Mouse (Mus musculus) limb, embryonic 12.5 days (tissue): Measurements from ENCODE around the gene Wdfy3. TPM values are rescaled to one million over a fixed set of nuclear protein-coding genes. Genes with fewer than 3 reads are reported as not detected.

Experiments
- ATAC-seq: fragments of 200-750 bp; cut with Nextera tagmentation; 2 replicates; pipeline ENCODE4 v1.8.0; 2017; ENCODE audit warnings: low read depth, moderate TSS enrichment; ENCODE audit not compliant: insufficient number of reproducible peaks, insufficient read depth, low FRiP score, low TSS enrichment
- H3K27ac ChIP-seq: fragments of 300-500 bp; sonication (generic); 2 replicates; pipeline ENCODE4 v1.5.1; 2016; ENCODE audit warnings: mild to moderate bottlenecking, moderate library complexity
- H3K27me3 ChIP-seq: fragments of 300-500 bp; sonication (generic); 2 replicates; pipeline ENCODE4 v1.6.1; 2016; ENCODE audit warnings: mild to moderate bottlenecking, moderate library complexity
- H3K36me3 ChIP-seq: fragments of 300-500 bp; sonication (generic); 2 replicates; pipeline ENCODE4 v1.6.1; 2016; ENCODE audit warnings: mild to moderate bottlenecking, moderate library complexity
- H3K4me1 ChIP-seq: fragments of 300-500 bp; sonication (generic); replicated peaks from 2 replicates; pipeline ENCODE4 v1.6.1; 2016
- H3K4me2 ChIP-seq: fragments of 300-500 bp; sonication (generic); 2 replicates; pipeline ENCODE4 v1.6.1; 2016; ENCODE audit warnings: mild to moderate bottlenecking, moderate library complexity
- H3K4me3 ChIP-seq: fragments of 300-500 bp; sonication (generic); replicated peaks from 2 replicates; pipeline ENCODE4 v1.5.1; 2016; ENCODE audit warnings: mild to moderate bottlenecking
- H3K9ac ChIP-seq: fragments of 300-500 bp; sonication (generic); replicated peaks from 2 replicates; pipeline ENCODE4 v1.6.1; 2016; ENCODE audit warnings: mild to moderate bottlenecking, moderate library complexity
- H3K9me3 ChIP-seq: fragments of 300-500 bp; sonication (generic); 2 replicates; pipeline ENCODE4 v1.6.1; 2016; ENCODE audit warnings: mild to moderate bottlenecking, moderate library complexity
- WGBS: fragments of 180-500 bp; shearing (Covaris S2); methylation state at CpG from one replicate; pipeline ENCODE4 v1.1.7; 2016; 5-methylcytosine and 5-hydroxymethylcytosine counted together
- polyA plus RNA-seq: library from polyadenylated mRNA; unstranded; fragments of >200 nt; fragmentation: Nextera tagmentation; extraction: Ambion mirVana; gene quantifications from 2 replicates; pipeline ENCODE4 v1.2.1, GENCODE M21; 2016

Gene Wdfy3
- polyA plus RNA-seq, 1 experiment from 2014 or later: 20.5 TPM

DNA sequence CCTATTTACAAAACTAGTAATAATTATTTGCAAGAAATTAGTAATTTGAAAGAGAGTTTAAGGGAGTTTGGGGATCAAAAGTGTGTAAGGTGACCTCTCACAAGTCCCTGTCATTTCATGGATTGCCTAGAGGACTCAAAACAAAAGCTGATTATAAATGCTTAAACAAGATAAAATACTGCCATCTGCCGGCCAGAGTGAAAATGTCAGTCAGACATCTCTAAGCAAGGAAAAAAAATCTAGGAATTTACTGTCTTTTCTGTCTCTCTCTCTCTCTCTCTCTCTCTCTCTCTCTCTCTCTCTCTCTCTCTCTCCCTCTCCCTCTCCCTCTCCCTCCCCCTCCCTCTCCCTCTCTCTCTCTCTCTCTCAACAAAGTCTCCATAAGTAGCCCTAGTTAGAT lies 4.4 kb upstream of the Wdfy3 start:
- H3K27me3 ChIP-seq: no peaks in the 10 kb centered on the region
- H3K4me1 ChIP-seq: peaks cover 20% of the 10 kb centered on the region
- ATAC-seq: no peak
- no peaks in the 10 kb centered on the region for H3K36me3 ChIP-seq
- no peaks in the 10 kb centered on the region for H3K9me3 ChIP-seq
- H3K4me2 ChIP-seq: no peak overlapping the region
- no peak overlapping the region for H3K27ac ChIP-seq
- H3K4me3 ChIP-seq: no peak overlapping the region
- 0% methylated on average over 1 of the region's 1 CpGs for WGBS
- H3K9ac ChIP-seq: no peak overlapping the region

DNA sequence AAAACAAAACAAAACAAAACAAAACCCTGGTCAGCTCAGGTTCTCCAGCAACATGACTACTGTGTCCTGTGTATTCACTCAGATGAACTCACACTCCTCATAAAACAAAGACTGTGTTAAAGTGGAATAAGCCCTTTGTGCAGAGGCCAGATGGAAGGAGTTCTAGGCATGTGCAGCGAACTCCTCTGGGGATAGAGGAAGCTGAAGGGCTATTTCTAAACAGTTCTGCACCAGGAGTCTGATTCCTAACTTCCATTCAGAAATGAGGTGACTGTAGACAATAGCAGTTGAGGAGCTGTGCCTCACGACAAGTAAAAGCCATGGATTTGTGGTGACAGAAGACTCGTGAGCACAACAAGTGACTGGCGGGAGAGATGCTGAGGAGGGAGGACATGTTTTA lies 2.3 kb upstream of the Wdfy3 start:
- no peaks in the 10 kb centered on the region for H3K9me3 ChIP-seq
- no peak overlapping the region for H3K4me2 ChIP-seq
- no peak overlapping the region for H3K4me3 ChIP-seq
- no peak overlapping the region for H3K9ac ChIP-seq
- ATAC-seq: no peak
- no peak overlapping the region for H3K27ac ChIP-seq
- peaks cover 35% of the 10 kb centered on the region for H3K4me1 ChIP-seq
- no peaks in the 10 kb centered on the region for H3K27me3 ChIP-seq
- 63% methylated on average over 4 of the region's 4 CpGs for WGBS
- H3K36me3 ChIP-seq: peaks cover 6% of the 10 kb centered on the region; the same call in 1 of the 2 replicates

DNA sequence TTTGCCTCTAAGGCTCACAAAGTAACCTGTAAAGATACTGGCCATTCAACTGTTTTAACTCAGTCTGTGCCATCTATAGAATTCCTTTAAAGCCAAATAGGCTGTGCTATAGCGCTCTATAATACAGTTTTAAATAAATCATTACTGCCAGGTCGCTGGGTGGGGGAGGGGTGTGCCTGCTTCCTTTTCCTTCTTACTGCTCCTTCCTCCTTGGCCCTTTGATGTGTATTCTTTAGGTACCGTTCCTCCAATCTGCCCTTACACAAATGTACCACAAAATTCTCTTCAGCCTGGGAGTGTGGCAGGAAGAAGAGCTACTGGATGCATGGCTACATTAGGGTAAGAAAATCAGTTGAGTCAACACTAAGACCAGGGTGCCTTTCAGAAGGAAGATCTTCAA lies 1.5 kb upstream of the Wdfy3 start:
- 0 out of 2 replicates have a peak overlapping the region, but pooled peaks have one; percentile 66 for H3K4me2 ChIP-seq
- H3K27ac ChIP-seq: no peak overlapping the region
- H3K36me3 ChIP-seq: peaks cover 11% of the 10 kb centered on the region; the same call in 1 of the 2 replicates
- no peaks in the 10 kb centered on the region for H3K27me3 ChIP-seq
- H3K4me1 ChIP-seq: peaks cover 40% of the 10 kb centered on the region
- no peak for ATAC-seq
- H3K4me3 ChIP-seq: no peak overlapping the region
- no peak overlapping the region for H3K9ac ChIP-seq
- H3K9me3 ChIP-seq: no peaks in the 10 kb centered on the region
- WGBS: 26% methylated on average over 3 of the region's 3 CpGs

DNA sequence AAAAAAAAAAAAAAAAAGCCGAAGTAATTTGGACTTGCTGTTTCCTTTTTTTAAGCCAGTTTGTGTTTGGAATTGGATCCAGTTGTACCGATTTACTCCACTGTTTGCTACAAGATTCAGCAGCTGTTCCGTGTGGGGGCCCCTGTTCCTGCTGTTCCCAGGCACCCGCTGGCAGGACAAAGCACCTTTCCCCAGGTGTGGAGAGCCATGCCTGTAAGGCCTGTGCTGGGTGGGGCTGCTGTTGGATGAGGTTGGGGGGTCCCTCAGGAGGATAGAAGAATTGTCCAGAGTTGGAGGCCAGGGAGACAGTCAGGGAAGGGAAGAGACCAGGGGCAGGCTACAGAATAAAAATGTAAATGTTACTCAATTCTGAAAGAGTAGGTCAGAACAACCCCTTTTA lies 1.1 kb upstream of the Wdfy3 start:
- Histone ChIP-seq H3K27ac (peak overlapping the region; percentile 35; the same call in 1 of the 2 replicates), H3K36me3 (peaks cover 11% of the 10 kb centered on the region; the same call in 1 of the 2 replicates), H3K4me2 (peak overlapping the region; percentile 66), H3K4me1 (peaks cover 40% of the 10 kb centered on the region), H3K9me3 (no peaks in the 10 kb centered on the region), H3K27me3 (no peaks in the 10 kb centered on the region), H3K4me3 (no peak overlapping the region; the same call in 1 of the 2 replicates), H3K9ac (peak overlapping the region; percentile 37; the same call in 1 of the 2 replicates)
- WGBS: 18% methylated on average over 4 of the region's 4 CpGs
- ATAC-seq: no peak

DNA sequence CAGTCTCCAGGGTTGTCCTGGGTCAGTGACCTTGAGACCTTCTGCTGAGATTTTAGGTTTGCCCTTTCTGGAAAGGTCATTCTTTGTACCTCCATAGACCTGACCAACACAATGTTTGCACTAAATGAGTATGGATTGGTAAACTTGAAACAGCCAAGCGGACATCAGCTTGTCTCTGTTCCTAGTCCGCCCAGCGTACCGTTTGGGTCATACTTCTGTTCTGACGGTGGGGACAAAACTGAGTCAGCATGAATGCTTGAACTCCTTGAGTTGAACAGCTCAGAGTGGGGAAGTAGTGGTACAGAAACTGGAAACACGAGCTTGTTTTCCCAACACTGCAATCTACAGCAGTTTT lies 670 bp upstream of the Wdfy3 start:
- H3K4me2 ChIP-seq: peak overlapping the region; percentile 66
- H3K9ac ChIP-seq: peak overlapping the region; percentile 99
- H3K9me3 ChIP-seq: no peaks in the 10 kb centered on the region
- H3K36me3 ChIP-seq: peaks cover 11% of the 10 kb centered on the region; the same call in 1 of the 2 replicates
- WGBS: 12% methylated on average over 6 of the region's 6 CpGs
- H3K27ac ChIP-seq: peak overlapping the region; percentile 98
- no peak for ATAC-seq
- H3K4me1 ChIP-seq: peaks cover 40% of the 10 kb centered on the region
- H3K27me3 ChIP-seq: no peaks in the 10 kb centered on the region
- peak overlapping the region; percentile 95 for H3K4me3 ChIP-seq

DNA sequence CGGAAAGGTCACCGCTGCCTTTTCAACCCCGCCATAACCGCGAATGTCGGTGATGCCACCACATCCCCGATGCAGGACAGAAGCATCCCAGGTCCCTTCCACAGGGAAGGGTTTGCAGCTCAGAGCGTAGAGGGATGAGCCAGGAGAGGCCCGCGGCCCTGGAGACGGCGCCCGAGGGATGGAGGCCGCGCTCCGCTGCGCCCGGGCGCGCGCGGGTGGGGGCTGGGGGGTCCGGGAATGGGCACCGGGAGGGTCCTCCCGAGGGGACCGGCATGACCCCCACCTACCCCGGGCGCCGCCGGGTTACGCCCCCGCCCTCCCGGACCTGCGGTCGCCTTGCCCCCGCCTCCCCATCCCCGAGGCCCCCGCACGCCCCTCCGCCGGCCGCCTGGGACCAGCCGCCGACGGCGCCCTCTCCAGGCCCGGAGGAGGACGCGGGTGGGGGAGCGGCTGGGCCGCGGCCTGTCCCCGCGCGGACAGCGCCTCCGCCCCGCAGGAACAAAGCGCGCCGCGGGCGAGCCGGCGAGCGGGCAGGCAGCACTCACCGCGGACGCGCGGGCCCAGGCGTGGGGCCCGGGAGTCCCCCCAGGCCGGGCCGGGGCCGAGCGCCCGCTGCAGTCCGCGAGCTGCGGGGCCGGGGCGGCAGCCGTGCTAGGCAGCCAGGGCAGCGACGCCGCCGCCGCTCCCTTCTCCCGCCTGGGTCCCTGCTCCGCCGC lies 512 bp downstream of the Wdfy3 start:
- H3K27ac ChIP-seq: peak overlapping the region; percentile 98
- H3K9me3 ChIP-seq: no peaks in the 10 kb centered on the region
- peak overlapping the region; percentile 66 for H3K4me2 ChIP-seq
- peaks cover 40% of the 10 kb centered on the region for H3K4me1 ChIP-seq
- H3K36me3 ChIP-seq: peaks cover 11% of the 10 kb centered on the region; the same call in 1 of the 2 replicates
- peak overlapping the region; percentile 95 for H3K4me3 ChIP-seq
- H3K9ac ChIP-seq: peak overlapping the region; percentile 99
- ATAC-seq: peak; percentile 60
- H3K27me3 ChIP-seq: no peaks in the 10 kb centered on the region
- 2% methylated on average over 48 of the region's 92 CpGs for WGBS

DNA sequence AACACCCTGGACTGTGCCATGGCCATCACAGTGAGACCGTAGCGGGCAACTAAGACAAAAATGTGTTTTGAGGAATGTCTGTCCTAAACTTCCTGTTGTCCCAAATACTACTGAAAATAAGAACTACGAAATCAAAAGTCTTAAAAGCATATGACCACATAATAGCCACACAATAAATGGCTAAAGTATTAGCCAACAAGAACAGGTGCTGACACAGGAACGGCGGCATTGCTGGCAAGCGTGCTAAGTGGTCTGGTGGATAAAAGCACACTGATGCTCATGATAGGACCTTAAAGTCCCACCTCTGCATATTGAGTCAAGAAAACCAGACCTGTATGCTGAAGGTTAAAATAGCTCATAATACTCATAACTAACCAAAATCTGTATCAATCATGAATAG lies 3.3 kb downstream of the Wdfy3 start:
- Histone ChIP-seq H3K36me3 (peaks cover 11% of the 10 kb centered on the region; the same call in 1 of the 2 replicates), H3K4me2 (no peak overlapping the region), H3K9me3 (no peaks in the 10 kb centered on the region), H3K27ac (no peak overlapping the region), H3K4me1 (peaks cover 59% of the 10 kb centered on the region), H3K4me3 (no peak overlapping the region), H3K27me3 (no peaks in the 10 kb centered on the region), H3K9ac (no peak overlapping the region)
- 95% methylated on average over 6 of the region's 6 CpGs for WGBS
- no peak for ATAC-seq

DNA sequence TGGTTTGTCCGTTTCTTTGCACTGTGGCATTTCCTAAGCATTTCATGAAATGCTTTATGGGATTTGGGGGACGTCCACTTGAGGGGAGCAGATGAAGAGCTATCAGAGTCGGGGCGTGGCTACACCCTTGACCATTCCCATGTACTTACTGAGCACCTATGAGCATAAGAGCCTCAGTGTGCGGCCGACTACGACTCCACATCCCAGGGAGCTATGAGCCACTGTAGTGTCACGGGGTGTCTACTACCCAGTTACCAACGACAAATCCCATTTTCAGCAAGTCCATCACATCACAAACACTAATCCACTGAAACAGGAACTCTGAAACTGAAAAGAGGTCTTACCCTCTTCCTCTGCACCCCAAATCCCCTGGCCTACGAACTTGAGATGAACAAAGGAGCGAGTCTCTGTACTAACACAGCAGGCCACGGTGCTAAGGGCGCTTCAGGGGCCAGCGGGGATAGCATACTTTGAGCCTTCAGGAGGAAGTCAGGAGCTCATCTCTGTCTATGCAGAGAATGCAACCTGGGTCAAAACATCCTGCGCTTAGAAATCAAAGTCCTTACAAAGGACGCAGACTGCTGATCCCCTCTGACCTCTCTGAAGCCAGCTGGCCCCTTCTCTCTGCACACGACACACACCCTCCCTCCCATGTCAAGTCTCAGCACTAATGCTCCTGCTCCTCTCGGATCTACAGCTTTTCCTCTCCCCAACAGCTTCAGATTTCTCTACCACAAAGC lies 6.5 kb downstream of the Wdfy3 start:
- H3K4me3 ChIP-seq: no peak overlapping the region
- H3K36me3 ChIP-seq: peaks cover 11% of the 10 kb centered on the region; the same call in 1 of the 2 replicates
- no peak overlapping the region for H3K27ac ChIP-seq
- no peaks in the 10 kb centered on the region for H3K27me3 ChIP-seq
- peaks cover 47% of the 10 kb centered on the region for H3K4me1 ChIP-seq
- WGBS: 62% methylated on average over 18 of the region's 18 CpGs
- H3K9ac ChIP-seq: no peak overlapping the region
- H3K9me3 ChIP-seq: no peaks in the 10 kb centered on the region
- H3K4me2 ChIP-seq: no peak overlapping the region
- no peak for ATAC-seq

DNA sequence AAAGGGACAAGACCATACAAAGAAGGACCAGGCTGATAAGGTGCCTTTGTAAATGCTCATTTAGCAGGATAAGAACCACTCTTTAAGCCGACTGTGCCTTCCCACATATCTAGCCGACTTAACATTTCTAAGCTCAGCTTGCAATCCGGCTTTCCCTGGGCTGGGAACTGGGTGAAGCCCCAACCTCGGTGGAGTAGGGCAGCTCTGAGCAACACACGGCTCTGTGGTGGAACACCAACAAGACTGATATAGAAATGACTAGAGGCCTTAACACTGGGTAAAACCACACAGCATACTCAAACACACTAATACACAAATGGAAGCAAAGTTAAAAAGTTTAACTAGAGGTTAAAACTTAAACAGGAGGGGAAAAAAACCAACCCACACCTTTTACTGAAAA lies 7.9 kb downstream of the Wdfy3 start:
- peaks cover 3% of the 10 kb centered on the region; the same call in 1 of the 2 replicates for H3K36me3 ChIP-seq
- no peaks in the 10 kb centered on the region for H3K27me3 ChIP-seq
- H3K27ac ChIP-seq: no peak overlapping the region
- H3K9ac ChIP-seq: no peak overlapping the region
- no peaks in the 10 kb centered on the region for H3K9me3 ChIP-seq
- H3K4me2 ChIP-seq: no peak overlapping the region
- 81% methylated on average over 5 of the region's 5 CpGs for WGBS
- no peak overlapping the region for H3K4me3 ChIP-seq
- peaks cover 34% of the 10 kb centered on the region for H3K4me1 ChIP-seq
- ATAC-seq: no peak

DNA sequence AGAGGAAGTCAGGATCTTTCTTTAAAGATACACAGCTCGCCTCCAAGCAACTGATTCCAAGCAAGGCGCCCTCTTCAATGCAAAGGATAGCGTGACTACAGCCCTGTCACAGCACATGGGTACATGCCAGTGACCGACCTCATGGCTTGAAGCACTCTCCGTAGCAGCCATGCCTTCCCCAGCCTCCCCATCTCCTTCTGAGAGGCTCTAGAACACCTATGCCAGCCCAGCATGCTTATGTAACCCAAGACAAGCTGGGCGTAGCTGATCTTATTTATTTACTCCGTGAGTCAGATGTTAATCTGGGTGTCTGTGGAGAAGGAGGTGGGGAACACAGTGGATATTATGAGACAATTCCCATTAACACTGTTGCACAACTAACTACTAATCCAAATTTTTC lies 13.8 kb downstream of the Wdfy3 start:
- Histone ChIP-seq H3K36me3 (0 out of 2 replicates have a peak, but pooled peaks cover 8% of the 10 kb centered on the region), H3K27me3 (no peaks in the 10 kb centered on the region), H3K9me3 (no peaks in the 10 kb centered on the region), H3K4me1 (peaks cover 21% of the 10 kb centered on the region), H3K27ac (no peak overlapping the region), H3K4me3 (no peak overlapping the region), H3K9ac (no peak overlapping the region), H3K4me2 (no peak overlapping the region)
- ATAC-seq: no peak
- WGBS: 70% methylated on average over 7 of the region's 7 CpGs

DNA sequence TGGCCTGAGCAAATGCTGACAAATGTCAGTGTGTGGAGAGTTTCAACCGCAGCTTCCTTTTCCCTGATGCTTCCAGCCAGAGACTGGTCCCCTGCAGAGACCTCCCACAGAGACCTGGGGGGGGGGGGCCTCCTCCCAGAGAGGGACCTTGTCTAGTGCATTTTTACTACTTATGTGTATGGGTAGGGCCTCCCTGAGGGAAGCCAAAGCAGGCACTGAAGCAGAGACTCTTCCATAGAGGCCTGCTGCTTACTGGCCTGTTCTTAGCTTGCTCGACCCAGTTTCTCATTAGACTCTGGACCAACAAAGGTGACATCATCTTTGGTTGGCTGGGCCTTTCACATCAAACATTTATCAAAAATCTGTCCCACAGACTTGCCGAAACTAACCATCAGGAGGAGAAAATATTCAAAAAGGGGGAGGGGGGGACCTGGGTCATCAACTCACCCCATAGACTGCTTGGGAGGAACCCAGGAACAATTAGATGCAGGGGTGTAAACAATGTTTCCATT lies 14.5 kb downstream of the Wdfy3 start:
- Histone ChIP-seq H3K9me3 (no peaks in the 10 kb centered on the region), H3K9ac (no peak overlapping the region), H3K4me1 (peaks cover 20% of the 10 kb centered on the region), H3K4me3 (no peak overlapping the region), H3K27ac (peak overlapping the region; percentile 41), H3K27me3 (no peaks in the 10 kb centered on the region), H3K4me2 (no peak overlapping the region), H3K36me3 (0 out of 2 replicates have a peak, but pooled peaks cover 8% of the 10 kb centered on the region)
- ATAC-seq: no peak
- WGBS: 59% methylated on average over 3 of the region's 3 CpGs
